Mouse (Mus musculus) forebrain, embryonic 10.5 days (tissue): ENCODE data around the gene Igfbp3. TPM values are rescaled to one million over a fixed set of nuclear protein-coding genes. Genes with fewer than 3 reads are reported as not detected.
"Not testable (repeated sequence)": the region's sequence is repeated elsewhere in the genome, so short reads cannot be mapped to it uniquely, and the experiment has no call there.

Source experiments
- DNase-seq: peaks from one replicate; pipeline ENCODE4 v3.0.0-alpha.2; 2017; ENCODE audit warnings: low spot score; ENCODE audit errors: extremely low spot score
- H3K27ac ChIP-seq: fragments of 300-500 bp; sonication (generic); 2 replicates; pipeline ENCODE4 v1.5.1; 2016; ENCODE audit warnings: mild to moderate bottlenecking
- H3K27me3 ChIP-seq: fragments of 300-500 bp; sonication (generic); 2 replicates; pipeline ENCODE4 v1.6.1; 2016; ENCODE audit warnings: mild to moderate bottlenecking; ENCODE audit not compliant: poor library complexity, severe bottlenecking
- H3K36me3 ChIP-seq: fragments of 300-500 bp; sonication (generic); replicated peaks from 2 replicates; pipeline ENCODE4 v1.6.1; 2016; ENCODE audit warnings: mild to moderate bottlenecking, moderate library complexity
- H3K4me1 ChIP-seq: fragments of 300-500 bp; sonication (generic); 2 replicates; pipeline ENCODE4 v1.6.1; 2016
- H3K4me3 ChIP-seq: fragments of 300-500 bp; sonication (generic); 2 replicates; pipeline ENCODE4 v1.5.1; 2016; ENCODE audit warnings: mild to moderate bottlenecking, moderate library complexity
- H3K9me3 ChIP-seq: fragments of 300-500 bp; sonication (generic); 2 replicates; pipeline ENCODE4 v1.6.1; 2016; ENCODE audit warnings: mild to moderate bottlenecking, moderate library complexity
- WGBS: fragments of 180-500 bp; shearing (Covaris S2); methylation state at CpG from one replicate; pipeline ENCODE4 v1.1.7; 2016; 5-methylcytosine and 5-hydroxymethylcytosine counted together
- polyA plus RNA-seq: library from polyadenylated mRNA; unstranded; fragments of >200 nt; fragmentation: Nextera tagmentation; extraction: Ambion mirVana; gene quantifications from 2 replicates; pipeline ENCODE4 v1.2.1, GENCODE M21; 2016

Igfbp3 gene
- polyA plus RNA-seq, 1 experiment from 2014 or later = 16.6 TPM

- Histone ChIP-seq H3K4me1 (no peaks in the 10 kb centered on the region), H3K4me3 (no peak overlapping the region), H3K27me3 (no peaks in the 10 kb centered on the region), H3K9me3 (no peaks in the 10 kb centered on the region), H3K27ac (no peak overlapping the region), H3K36me3 (no peaks in the 10 kb centered on the region)
- 88% methylated on average over 4 of the region's 4 CpGs for WGBS
- no peak for DNase-seq
These were observed 16.3 kb upstream of the Igfbp3 start for GRCm38 (mm10) chr11:7230000-7230399.

GRCm38 (mm10) chr11:7228107-7228506 is 14.4 kb upstream of the Igfbp3 start:
- no peak for DNase-seq
- Histone ChIP-seq H3K27me3 (no peaks in the 10 kb centered on the region), H3K27ac (no peak overlapping the region), H3K36me3 (no peaks in the 10 kb centered on the region), H3K9me3 (no peaks in the 10 kb centered on the region), H3K4me1 (no peaks in the 10 kb centered on the region), H3K4me3 (no peak overlapping the region)
- WGBS = 91% methylated on average over 4 of the region's 4 CpGs

- Histone ChIP-seq H3K4me3 (no peak overlapping the region), H3K4me1 (no peaks in the 10 kb centered on the region), H3K9me3 (no peaks in the 10 kb centered on the region), H3K36me3 (no peaks in the 10 kb centered on the region), H3K27me3 (no peaks in the 10 kb centered on the region), H3K27ac (no peak overlapping the region)
- no peak for DNase-seq
- WGBS = 85% methylated on average over 7 of the region's 7 CpGs
These were observed 13.3 kb upstream of the Igfbp3 start for GRCm38 (mm10) chr11:7226810-7227550.

DNA sequence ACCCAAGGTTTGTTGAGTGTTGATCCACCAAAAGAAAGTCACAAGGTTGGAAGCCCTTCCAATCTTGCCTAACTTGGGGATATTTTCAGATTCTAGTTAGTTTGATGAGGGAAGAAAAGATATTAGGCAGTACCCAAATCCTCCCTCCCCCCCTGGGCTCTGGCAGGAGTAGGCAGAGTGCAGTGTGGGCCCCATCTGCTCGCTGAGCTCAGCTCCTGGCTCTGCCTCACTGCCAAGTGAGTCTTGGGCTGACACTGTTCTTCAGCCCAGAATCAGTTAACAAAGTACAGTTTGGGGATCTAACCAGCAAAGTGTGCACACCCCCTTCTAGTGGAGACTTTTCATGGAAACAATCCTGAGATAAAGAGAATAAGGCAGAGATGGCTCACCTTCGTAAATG is 12.5 kb upstream of the Igfbp3 start:
- H3K4me1 ChIP-seq = no peaks in the 10 kb centered on the region
- H3K27me3 ChIP-seq = no peaks in the 10 kb centered on the region
- H3K4me3 ChIP-seq = no peak overlapping the region
- no peaks in the 10 kb centered on the region for H3K9me3 ChIP-seq
- DNase-seq = no peak
- no peaks in the 10 kb centered on the region for H3K36me3 ChIP-seq
- 73% methylated on average over 2 of the region's 2 CpGs for WGBS
- H3K27ac ChIP-seq = no peak overlapping the region

- DNase-seq, H3K27ac ChIP-seq, H3K9me3 ChIP-seq, H3K36me3 ChIP-seq, H3K4me3 ChIP-seq, H3K27me3 ChIP-seq, H3K4me1 ChIP-seq: not testable (repeated sequence)
- 74% methylated on average over 8 of the region's 8 CpGs for WGBS
These were observed 8.1 kb upstream of the Igfbp3 start for GRCm38 (mm10) chr11:7221826-7222225.

- WGBS = 20% methylated on average over 8 of the region's 8 CpGs
- no peaks in the 10 kb centered on the region for H3K36me3 ChIP-seq
These were observed 2.0 kb upstream of the Igfbp3 start for GRCm38 (mm10) chr11:7215703-7216102.

DNA sequence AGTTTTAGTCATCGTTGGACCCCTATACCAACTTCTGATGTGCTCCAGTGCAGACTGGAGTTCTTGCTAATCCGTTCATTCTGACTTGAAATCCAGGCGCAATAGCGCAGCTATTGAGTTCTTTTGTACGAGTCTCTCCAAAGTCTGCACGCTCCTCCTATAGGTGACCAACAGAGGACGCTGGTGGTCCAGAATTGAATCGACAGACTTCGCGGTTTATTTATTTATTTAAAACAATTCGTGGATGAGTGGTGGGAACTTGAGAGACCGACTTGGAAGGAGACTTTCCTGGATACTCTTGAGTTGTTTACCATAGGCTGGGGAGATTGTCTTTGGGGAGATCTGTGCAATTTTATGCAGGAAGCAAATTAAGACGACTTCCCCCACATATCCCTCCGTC is 1.0 kb upstream of the Igfbp3 start:
- H3K4me1 ChIP-seq = peaks cover 42% of the 10 kb centered on the region
- H3K9me3 ChIP-seq = no peaks in the 10 kb centered on the region
- H3K36me3 ChIP-seq = no peaks in the 10 kb centered on the region
- peaks cover 47% of the 10 kb centered on the region for H3K27me3 ChIP-seq
- H3K4me3 ChIP-seq = peak overlapping the region; percentile 73
- DNase-seq = peak; percentile 61
- H3K27ac ChIP-seq = no peak overlapping the region
- 11% methylated on average over 14 of the region's 14 CpGs for WGBS

More at GRCm38 (mm10) chr11:7215703-7216102, 2.0 kb upstream of the Igfbp3 start:
- Histone ChIP-seq H3K27me3 (peaks cover 45% of the 10 kb centered on the region), H3K4me3 (no peak overlapping the region), H3K4me1 (peaks cover 37% of the 10 kb centered on the region), H3K9me3 (no peaks in the 10 kb centered on the region), H3K27ac (no peak overlapping the region)
- peak; percentile 55 for DNase-seq

DNA sequence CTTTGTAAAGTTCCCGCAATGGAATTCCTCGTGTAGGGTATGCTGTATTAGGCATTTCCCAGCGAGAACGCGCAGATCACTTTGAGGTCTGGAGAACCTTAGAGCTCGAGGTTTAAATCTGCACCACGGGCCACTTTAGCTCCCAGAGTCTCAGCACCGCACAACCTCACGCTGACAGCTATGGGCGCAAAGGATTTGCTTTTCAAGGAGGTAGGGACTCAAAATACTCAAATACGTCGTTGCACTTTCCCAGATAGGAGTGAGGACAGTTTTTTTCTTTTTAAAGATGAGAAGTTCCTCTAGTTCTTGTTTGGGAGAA is 578 bp upstream of the Igfbp3 start:
- Histone ChIP-seq H3K27ac (peak overlapping the region; percentile 89; the same call in 1 of the 2 replicates), H3K4me1 (peaks cover 42% of the 10 kb centered on the region), H3K36me3 (peaks cover 4% of the 10 kb centered on the region; the same call in 1 of the 2 replicates), H3K9me3 (no peaks in the 10 kb centered on the region), H3K4me3 (peak overlapping the region; percentile 73), H3K27me3 (peaks cover 47% of the 10 kb centered on the region)
- DNase-seq = no peak
- under 1% methylated on average over 12 of the region's 12 CpGs for WGBS

- H3K9me3 ChIP-seq = no peaks in the 10 kb centered on the region
- peak; percentile 18 for DNase-seq
- H3K27me3 ChIP-seq = peaks cover 47% of the 10 kb centered on the region
- peaks cover 42% of the 10 kb centered on the region for H3K4me1 ChIP-seq
- WGBS = under 1% methylated on average over 19 of the region's 19 CpGs
- H3K4me3 ChIP-seq = peak overlapping the region; percentile 73
- peak overlapping the region; percentile 89 for H3K27ac ChIP-seq
- H3K36me3 ChIP-seq = peaks cover 15% of the 10 kb centered on the region
These were observed 592 bp downstream of the Igfbp3 start for GRCm38 (mm10) chr11:7213161-7213500.

DNA sequence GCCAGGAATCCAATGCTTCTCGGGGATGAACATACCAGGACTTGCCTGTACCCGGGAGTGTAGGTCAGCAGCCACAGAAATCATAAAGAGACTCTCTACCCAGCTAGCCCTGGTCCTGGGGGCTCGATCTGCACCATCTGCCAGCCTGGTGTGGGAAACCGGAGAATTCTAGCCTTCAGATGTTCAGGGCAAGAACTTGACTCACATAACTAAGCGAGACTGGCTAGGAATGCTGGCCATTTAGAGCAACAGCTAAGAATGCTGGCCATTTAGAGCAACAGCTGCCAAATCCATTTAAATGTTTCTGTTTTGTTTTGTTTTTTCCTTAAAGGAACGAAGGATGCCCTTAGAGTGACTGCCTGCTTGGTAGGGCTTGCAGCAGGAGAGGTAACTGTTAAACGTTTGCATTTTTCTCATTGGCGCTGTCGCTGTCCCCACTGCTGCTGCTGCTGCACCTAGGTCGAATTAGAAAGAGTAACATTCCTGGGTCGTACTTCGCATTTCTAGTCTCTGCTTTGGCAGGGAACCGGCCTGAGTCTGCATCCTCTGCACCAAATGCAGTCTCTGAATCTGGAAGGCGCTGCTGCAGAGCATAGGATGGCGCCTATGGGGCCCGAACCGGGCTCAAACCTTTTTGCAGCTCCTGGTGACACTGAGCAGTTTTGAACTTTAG is 1.5 kb downstream of the Igfbp3 start:
- no peak overlapping the region for H3K27ac ChIP-seq
- WGBS = 20% methylated on average over 17 of the region's 17 CpGs
- DNase-seq = peak; percentile 23
- H3K4me3 ChIP-seq = peak overlapping the region; percentile 73
- H3K9me3 ChIP-seq = no peaks in the 10 kb centered on the region
- peaks cover 42% of the 10 kb centered on the region for H3K4me1 ChIP-seq
- peaks cover 18% of the 10 kb centered on the region for H3K36me3 ChIP-seq
- peaks cover 47% of the 10 kb centered on the region for H3K27me3 ChIP-seq

- no peak overlapping the region for H3K4me3 ChIP-seq
- H3K36me3 ChIP-seq = peaks cover 18% of the 10 kb centered on the region
- peak; percentile 20 for DNase-seq
- H3K4me1 ChIP-seq = peaks cover 40% of the 10 kb centered on the region
- WGBS = 43% methylated on average over 9 of the region's 9 CpGs
- H3K27ac ChIP-seq = 0 out of 2 replicates have a peak overlapping the region, but pooled peaks have one; percentile 11
- H3K27me3 ChIP-seq = peaks cover 47% of the 10 kb centered on the region
- H3K9me3 ChIP-seq = no peaks in the 10 kb centered on the region
These were observed 2.5 kb downstream of the Igfbp3 start for GRCm38 (mm10) chr11:7211211-7211610.

DNA sequence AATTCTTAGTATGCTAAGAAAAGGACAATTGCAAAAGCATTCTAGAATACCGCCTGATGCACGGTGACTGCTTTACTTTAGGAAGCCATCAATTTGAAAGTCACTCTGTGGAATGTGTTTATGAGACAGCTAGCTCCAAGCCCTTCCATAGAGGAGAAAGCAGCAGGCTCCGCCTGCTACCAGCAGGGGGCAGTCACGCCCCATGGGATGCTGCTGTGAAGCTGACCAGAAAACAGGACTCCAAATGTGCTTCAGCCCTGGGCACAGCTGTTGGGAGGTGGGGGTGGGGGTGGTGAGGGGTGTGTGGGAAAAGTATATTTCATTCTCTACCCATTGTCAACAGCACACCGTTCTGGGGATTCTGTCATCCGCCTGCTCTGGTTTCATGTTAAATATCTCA is 3.4 kb downstream of the Igfbp3 start:
- no peaks in the 10 kb centered on the region for H3K9me3 ChIP-seq
- H3K27ac ChIP-seq = peak overlapping the region; percentile 11; the same call in 1 of the 2 replicates
- peaks cover 44% of the 10 kb centered on the region for H3K4me1 ChIP-seq
- H3K27me3 ChIP-seq = peaks cover 46% of the 10 kb centered on the region
- H3K4me3 ChIP-seq = no peak overlapping the region
- peak; percentile 74 for DNase-seq
- H3K36me3 ChIP-seq = peaks cover 18% of the 10 kb centered on the region
- 28% methylated on average over 6 of the region's 6 CpGs for WGBS

DNA sequence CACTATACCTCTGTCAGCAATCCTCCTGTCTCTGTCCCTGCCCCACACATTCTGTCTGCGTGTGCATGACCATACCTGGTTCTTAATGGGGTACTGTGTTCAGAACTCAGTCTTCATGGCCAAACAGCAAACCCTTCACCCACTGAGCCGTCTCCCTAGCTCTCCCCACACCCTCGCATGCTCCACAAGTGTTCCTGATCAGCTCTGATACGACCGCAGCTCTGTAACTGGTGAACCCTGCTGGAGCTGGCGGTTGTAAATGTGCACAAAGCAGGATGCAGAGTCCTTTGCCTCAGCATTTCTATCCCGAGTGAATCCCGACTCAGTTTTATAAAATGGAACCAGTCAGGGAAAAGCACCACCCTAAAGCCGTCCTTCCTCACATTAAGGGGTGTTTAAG is 9.9 kb downstream of the Igfbp3 start:
- Histone ChIP-seq H3K27ac (no peak overlapping the region), H3K9me3 (no peaks in the 10 kb centered on the region), H3K36me3 (peaks cover 10% of the 10 kb centered on the region), H3K27me3 (no peaks in the 10 kb centered on the region), H3K4me1 (peaks cover 10% of the 10 kb centered on the region), H3K4me3 (no peak overlapping the region)
- no peak for DNase-seq
- 89% methylated on average over 9 of the region's 9 CpGs for WGBS
